Mouse (Mus musculus) retina, adult 2 months (tissue): Measurements from ENCODE around the gene Anxa11.
"Not testable (repeated sequence)": the region's sequence is repeated elsewhere in the genome, so short reads cannot be mapped to it uniquely, and the experiment has no call there.

Source experiments
- DNase-seq: peaks from one replicate; pipeline ENCODE4 v3.0.0-alpha.2; 2012; ENCODE audit warnings: low read depth, low spot score

Gene Anxa11

GRCm38 (mm10) chr14:25868706-25869105 lies 26.8 kb downstream of the Anxa11 start:
- no peak for DNase-seq

- DNase-seq, result no peak
These were observed 27.4 kb downstream of the Anxa11 start for GRCm38 (mm10) chr14:25869135-25869878.

- no peak for DNase-seq
These were observed 30.8 kb downstream of the Anxa11 start for GRCm38 (mm10) chr14:25872461-25873415.

GRCm38 (mm10) chr14:25876640-25877039 lies 34.7 kb downstream of the Anxa11 start:
- not testable (repeated sequence) for DNase-seq

GRCm38 (mm10) chr14:25881769-25882168 lies 39.8 kb downstream of the Anxa11 start:
- DNase-seq, result not testable (repeated sequence)

GRCm38 (mm10) chr14:25885886-25886285 lies 43.9 kb downstream of the Anxa11 start:
- not testable (repeated sequence) for DNase-seq

GRCm38 (mm10) chr14:25894566-25894965 lies 52.6 kb downstream of the Anxa11 start:
- DNase-seq, result not testable (repeated sequence)

GRCm38 (mm10) chr14:25895686-25896085 lies 53.7 kb downstream of the Anxa11 start:
- DNase-seq, result not testable (repeated sequence)

GRCm38 (mm10) chr14:25903000-25903399 lies 61.0 kb downstream of the Anxa11 start, which contains the start of gene Plac9a:
TSS of gene Plac9a (minus strand) at chr14:25903100.
- not testable (repeated sequence) for DNase-seq

GRCm38 (mm10) chr14:25905243-25905642 lies 63.3 kb downstream of the Anxa11 start:
- DNase-seq, result not testable (repeated sequence)

GRCm38 (mm10) chr14:25907272-25907671 lies 65.3 kb downstream of the Anxa11 start:
- not testable (repeated sequence) for DNase-seq

- not testable (repeated sequence) for DNase-seq
These were observed 67.0 kb downstream of the Anxa11 start for GRCm38 (mm10) chr14:25908976-25909375.

GRCm38 (mm10) chr14:25918427-25919170 lies 76.6 kb downstream of the Anxa11 start:
- not testable (repeated sequence) for DNase-seq

- not testable (repeated sequence) for DNase-seq
These were observed 85.0 kb downstream of the Anxa11 start for GRCm38 (mm10) chr14:25926814-25927561.

- DNase-seq, result not testable (repeated sequence)
These were observed 85.6 kb downstream of the Anxa11 start, which contains the start of gene Tmem254a for GRCm38 (mm10) chr14:25927562-25927881. TSS of gene Tmem254a (minus strand) at chr14:25927672.
